Mouse (Mus musculus) liver, embryonic 14.5 days (tissue): ENCODE measurements at regions not wholly inside any gene's neighbourhood (a gene's known extent, or its start where the extent isn't known, plus 50 kb on each side); places are given as distances from the start of the nearest gene placed in this dataset.

Experiments used
- CTCF ChIP-seq: IDR thresholded peaks from 2 replicates; pipeline ENCODE4 v1.5.1; 2016; ENCODE audit warnings: antibody characterized with exemption, low read depth, control low read depth
- EP300 ChIP-seq: IDR thresholded peaks from 2 replicates; pipeline ENCODE4 v1.6.1; 2016; ENCODE audit warnings: antibody characterized with exemption, low read depth

GRCm38 (mm10) chr10:92325284-92325989 lies 396.8 kb downstream of the Nedd1 start:
- TF ChIP-seq EP300 = no peak
- no peak for TF ChIP-seq CTCF
